Mouse (Mus musculus) liver, adult 2 months (tissue): ENCODE measurements around the gene Gaa. TPM values are rescaled to one million over a fixed set of nuclear protein-coding genes. Genes with fewer than 3 reads are reported as not detected.
"Not testable (repeated sequence)": the region's sequence is repeated elsewhere in the genome, so short reads cannot be mapped to it uniquely, and the experiment has no call there.

Experiments used
- DNase-seq: peaks from one replicate; pipeline ENCODE4 v3.0.0-alpha.2; 2011; ENCODE audit warnings: low read depth, low spot score; ENCODE audit errors: extremely low read depth
- H3K27ac ChIP-seq: fragments of 200-500 bp; replicated peaks from 2 replicates; pipeline ENCODE4 v1.5.1; 2012; ENCODE audit warnings: low read depth, mild to moderate bottlenecking, control low read depth, inconsistent platforms, low read length; ENCODE audit not compliant: insufficient read depth
- H3K27me3 ChIP-seq: fragments of 200-500 bp; 2 replicates; pipeline ENCODE4 v1.6.1; 2012; ENCODE audit warnings: mild to moderate bottlenecking, moderate library complexity, low read length, inconsistent platforms; ENCODE audit not compliant: control insufficient read depth, insufficient read depth
- H3K36me3 ChIP-seq: fragments of 200-500 bp; 2 replicates; pipeline ENCODE4 v1.6.1; 2012; ENCODE audit warnings: low read length, inconsistent platforms; ENCODE audit not compliant: control insufficient read depth, insufficient read depth
- H3K4me1 ChIP-seq: fragments of 200-500 bp; 2 replicates; pipeline ENCODE4 v1.6.1; 2011; ENCODE audit warnings: low read length; ENCODE audit not compliant: control insufficient read depth, insufficient read depth
- H3K4me3 ChIP-seq: fragments of 200-500 bp; 2 replicates; pipeline ENCODE4 v1.5.1; 2011; ENCODE audit warnings: low read depth, mild to moderate bottlenecking, control low read depth, low read length, moderate library complexity; ENCODE audit not compliant: insufficient read depth
- H3K79me2 ChIP-seq: fragments of 200-500 bp; 2 replicates; pipeline ENCODE4 v1.6.1; 2012; ENCODE audit warnings: inconsistent platforms, mild to moderate bottlenecking, low read length, moderate library complexity; ENCODE audit not compliant: control insufficient read depth, insufficient read depth
- H3K9ac ChIP-seq: fragments of 200-500 bp; 2 replicates; pipeline ENCODE4 v1.6.1; 2012; ENCODE audit warnings: low read depth, mild to moderate bottlenecking, control low read depth, inconsistent platforms, low read length
- CTCF ChIP-seq: fragments of 200-500 bp; IDR thresholded peaks from 2 replicates; pipeline ENCODE4 v1.5.1; 2011; ENCODE audit warnings: low read depth, low read length, control low read depth
- POLR2A ChIP-seq: fragments of 200-500 bp; IDR thresholded peaks from 2 replicates; pipeline ENCODE4 v1.6.1; 2011; ENCODE audit warnings: low read length, control low read depth; ENCODE audit not compliant: insufficient read depth; ENCODE audit errors: extremely low read depth
- whole genome bisulfite sequencing: fragments of 180-500 bp; shearing (Covaris S2); methylation state at CpG from one replicate; pipeline ENCODE4 v1.1.7; 2018; 5-methylcytosine and 5-hydroxymethylcytosine counted together
- polyA plus RNA-seq: library from polyadenylated mRNA; depleted of rRNA; stranded (reverse); fragments of >200 nt; gene quantifications from 2 replicates; pipeline ENCODE4 v1.2.3, GENCODE M21; 2012
- total RNA-seq: library from RNA; depleted of rRNA; stranded (reverse); fragments of >200 nt; gene quantifications from 2 replicates; pipeline ENCODE4 v1.2.3, GENCODE M21; 2014

The Gaa gene
- total and polyA plus RNA-seq, 2 experiments, result 22.4 to 119 TPM

DNA sequence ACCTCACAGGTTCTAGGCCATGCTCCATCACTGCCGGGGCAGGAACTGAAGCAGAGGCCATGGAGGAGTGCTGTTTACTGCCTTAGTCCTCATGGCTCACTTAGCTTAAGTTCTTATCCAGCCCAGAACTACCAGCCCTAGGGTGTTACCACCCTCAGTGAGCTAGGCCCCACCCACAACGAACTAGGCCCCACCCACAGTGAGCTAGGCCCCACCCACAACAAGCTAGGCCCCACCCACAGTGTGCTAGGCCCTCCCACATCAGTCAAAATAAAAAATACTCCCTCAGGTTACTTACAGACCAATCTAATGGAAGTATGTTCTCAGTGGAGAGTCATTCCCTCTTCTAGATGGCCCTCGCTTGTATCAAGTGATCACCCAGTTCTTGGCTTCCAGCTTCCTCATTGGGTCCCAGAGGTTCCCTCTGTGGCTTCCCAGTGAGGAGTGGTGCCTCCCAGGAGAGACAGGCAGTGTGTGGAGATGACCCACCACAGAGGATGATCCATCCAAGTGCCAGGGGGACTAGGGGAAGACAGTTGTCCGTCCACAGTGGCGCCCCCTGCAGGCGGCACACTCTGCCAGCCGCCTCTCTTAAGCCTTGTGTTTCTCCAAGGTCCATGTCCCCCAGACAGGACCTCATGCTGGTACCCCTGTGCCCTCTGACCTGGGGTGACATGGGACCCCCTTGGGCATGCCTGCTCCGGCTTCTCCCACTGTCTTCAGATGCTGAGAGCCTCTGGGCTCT, 5.7 kb downstream of the Gaa start:
- TF ChIP-seq CTCF, result peak; percentile 47; the same call in 1 of the 2 replicates
- TF ChIP-seq POLR2A, result no peak
- peaks cover 3% of the 10 kb centered on the region for H3K36me3 ChIP-seq

GRCm38 (mm10) chr11:119281030-119281429, 13.3 kb downstream of the Gaa start:
- no peak overlapping the region for H3K4me3 ChIP-seq
- no peak overlapping the region for H3K27ac ChIP-seq
- no peaks in the 10 kb centered on the region for H3K79me2 ChIP-seq
- H3K27me3 ChIP-seq, result no peaks in the 10 kb centered on the region
- H3K4me1 ChIP-seq, result no peaks in the 10 kb centered on the region
- H3K36me3 ChIP-seq, result no peaks in the 10 kb centered on the region
- TF ChIP-seq CTCF (no peak), POLR2A (no peak)
- 92% methylated on average over 15 of the region's 15 CpGs for WGBS
- H3K9ac ChIP-seq, result no peak overlapping the region
- no peak for DNase-seq

More for the DNA sequence above, 5.7 kb downstream of the Gaa start:
- Histone ChIP-seq H3K4me3 (no peak overlapping the region), H3K9ac (no peak overlapping the region), H3K27me3 (no peaks in the 10 kb centered on the region), H3K79me2 (no peaks in the 10 kb centered on the region), H3K4me1 (peaks cover 4% of the 10 kb centered on the region; the same call in 1 of the 2 replicates), H3K27ac (no peak overlapping the region)
- 93% methylated on average over 8 of the region's 8 CpGs for WGBS
- DNase-seq, result no peak

- 68% methylated on average over 9 of the region's 9 CpGs for WGBS
- no peak for TF ChIP-seq CTCF
- no peak for TF ChIP-seq POLR2A
- Histone ChIP-seq H3K4me3 (no peak overlapping the region), H3K79me2 (no peaks in the 10 kb centered on the region), H3K4me1 (no peaks in the 10 kb centered on the region), H3K36me3 (peaks cover 16% of the 10 kb centered on the region), H3K27me3 (no peaks in the 10 kb centered on the region), H3K9ac (no peak overlapping the region), H3K27ac (no peak overlapping the region)
- DNase-seq, result no peak
These were observed 18.3 kb downstream of the Gaa start for GRCm38 (mm10) chr11:119285791-119286527.

- WGBS, result 86% methylated on average over 20 of the region's 20 CpGs
- DNase-seq, result no peak
- TF ChIP-seq CTCF (no peak), POLR2A (no peak)
- no peak overlapping the region for H3K9ac ChIP-seq
- H3K27me3 ChIP-seq, result no peaks in the 10 kb centered on the region
- no peaks in the 10 kb centered on the region for H3K4me1 ChIP-seq
- no peaks in the 10 kb centered on the region for H3K79me2 ChIP-seq
- H3K27ac ChIP-seq, result no peak overlapping the region
- H3K36me3 ChIP-seq, result peaks cover 29% of the 10 kb centered on the region
- no peak overlapping the region for H3K4me3 ChIP-seq
These were observed 19.7 kb downstream of the Gaa start for GRCm38 (mm10) chr11:119287207-119287992.

- not testable (repeated sequence) for DNase-seq, H3K27ac ChIP-seq, H3K4me1 ChIP-seq, H3K79me2 ChIP-seq, H3K4me3 ChIP-seq, H3K9ac ChIP-seq, H3K27me3 ChIP-seq
- WGBS, result 97% methylated on average over 8 of the region's 8 CpGs
- H3K36me3 ChIP-seq, result peaks cover 71% of the 10 kb centered on the region
These were observed 25.2 kb downstream of the Gaa start for GRCm38 (mm10) chr11:119292861-119293260.
